Mouse (Mus musculus) testis, postnatal 10 days (tissue): ENCODE data around the gene Spsb1.

Source experiments
- DNase-seq: peaks from one replicate; pipeline ENCODE4 v3.0.0; 2021; ENCODE audit warnings: low spot score

Spsb1 gene

GRCm38 (mm10) chr4:149954893-149955439 is at the start of gene Spsb1:
TSS of gene Spsb1 (minus strand) at chr4:149955043.
- peak; percentile 100 for DNase-seq

GRCm38 (mm10) chr4:150003641-150004040 is 48.8 kb upstream of the Spsb1 start:
- no peak for DNase-seq

- no peak for DNase-seq
Observed at GRCm38 (mm10) chr4:150003021-150003580, 48.3 kb upstream of the Spsb1 start.

GRCm38 (mm10) chr4:150002021-150002528 is 47.2 kb upstream of the Spsb1 start:
- no peak for DNase-seq

GRCm38 (mm10) chr4:150001221-150001860 is 46.5 kb upstream of the Spsb1 start:
- no peak for DNase-seq

GRCm38 (mm10) chr4:149999931-150000555 is 45.2 kb upstream of the Spsb1 start:
- no peak for DNase-seq

- no peak for DNase-seq
Observed at GRCm38 (mm10) chr4:149999510-149999900, 44.7 kb upstream of the Spsb1 start.

GRCm38 (mm10) chr4:149998786-149999509 is 44.1 kb upstream of the Spsb1 start:
- no peak for DNase-seq

- no peak for DNase-seq
Observed at GRCm38 (mm10) chr4:149997999-149998398, 43.2 kb upstream of the Spsb1 start.

- DNase-seq = no peak
Observed at GRCm38 (mm10) chr4:149996440-149996839, 41.6 kb upstream of the Spsb1 start.

- DNase-seq = no peak
Observed at GRCm38 (mm10) chr4:149995911-149996310, 41.1 kb upstream of the Spsb1 start.

GRCm38 (mm10) chr4:149994218-149994617 is 39.4 kb upstream of the Spsb1 start:
- no peak for DNase-seq

- DNase-seq = no peak
Observed at GRCm38 (mm10) chr4:149992670-149993032, 37.8 kb upstream of the Spsb1 start.

GRCm38 (mm10) chr4:149991755-149992669 is 37.2 kb upstream of the Spsb1 start:
- no peak for DNase-seq

- DNase-seq = no peak
Observed at GRCm38 (mm10) chr4:149990954-149991633, 36.3 kb upstream of the Spsb1 start.

GRCm38 (mm10) chr4:149990212-149990953 is 35.5 kb upstream of the Spsb1 start:
- no peak for DNase-seq

- DNase-seq = peak; percentile 93
Observed at GRCm38 (mm10) chr4:149988931-149989556, 34.2 kb upstream of the Spsb1 start.

- DNase-seq = no peak
Observed at GRCm38 (mm10) chr4:149988301-149988700, 33.5 kb upstream of the Spsb1 start.

- DNase-seq = no peak
Observed at GRCm38 (mm10) chr4:149986671-149987417, 32.0 kb upstream of the Spsb1 start.
